Mouse (Mus musculus) neural tube, embryonic 11.5 days (tissue): ENCODE data around the gene Apaf1. TPM values are rescaled to one million over a fixed set of nuclear protein-coding genes. Genes with fewer than 3 reads are reported as not detected.
A peak's percentile ranks its signal among the peaks of the same experiment; 100 is the strongest.

Source experiments
- ATAC-seq: fragments of 200-750 bp; cut with Nextera tagmentation; 2 replicates; pipeline ENCODE4 v1.8.0; 2017; ENCODE audit warnings: moderate number of reproducible peaks, mild to moderate bottlenecking, moderate TSS enrichment, moderate library complexity; ENCODE audit not compliant: insufficient read depth, low FRiP score, low TSS enrichment
- DNase-seq: peaks from one replicate; pipeline ENCODE4 v3.0.0-alpha.2; 2015; ENCODE audit warnings: low spot score
- H3K27ac ChIP-seq: fragments of 300-500 bp; sonication (generic); 2 replicates; pipeline ENCODE4 v1.5.1; 2014; ENCODE audit warnings: low read depth, mild to moderate bottlenecking, low read length
- H3K27me3 ChIP-seq: fragments of 300-500 bp; sonication (generic); 2 replicates; pipeline ENCODE4 v1.6.1; 2014; ENCODE audit warnings: mild to moderate bottlenecking, low read length, mixed read lengths; ENCODE audit not compliant: control insufficient read depth, insufficient read depth
- H3K36me3 ChIP-seq: fragments of 300-500 bp; sonication (generic); 2 replicates; pipeline ENCODE4 v1.6.1; 2014; ENCODE audit warnings: mild to moderate bottlenecking, low read length, moderate library complexity, mixed read lengths; ENCODE audit not compliant: control insufficient read depth, insufficient read depth
- H3K4me1 ChIP-seq: fragments of 300-500 bp; sonication (generic); 2 replicates; pipeline ENCODE4 v1.6.1; 2014; ENCODE audit warnings: low read length, mixed read lengths; ENCODE audit not compliant: control insufficient read depth, insufficient read depth
- H3K4me2 ChIP-seq: fragments of 300-500 bp; sonication (generic); 2 replicates; pipeline ENCODE4 v1.6.1; 2014; ENCODE audit warnings: low read depth, mild to moderate bottlenecking, moderate library complexity
- H3K4me3 ChIP-seq: fragments of 300-500 bp; sonication (generic); 2 replicates; pipeline ENCODE4 v1.5.1; 2014; ENCODE audit warnings: low read depth, low read length
- H3K9ac ChIP-seq: fragments of 300-500 bp; sonication (generic); 2 replicates; pipeline ENCODE4 v1.6.1; 2014; ENCODE audit warnings: mild to moderate bottlenecking, low read length
- H3K9me3 ChIP-seq: fragments of 300-500 bp; sonication (generic); 2 replicates; pipeline ENCODE4 v1.6.1; 2016; ENCODE audit warnings: low read length; ENCODE audit not compliant: control insufficient read depth
- WGBS: fragments of 180-500 bp; shearing (Covaris S2); extraction: QIAGEN DNeasy Blood & Tissue Kit; methylation state at CpG from one replicate; pipeline ENCODE4 v1.1.7; 2014; 5-methylcytosine and 5-hydroxymethylcytosine counted together
- polyA plus RNA-seq: library from polyadenylated mRNA; unstranded; fragments of >200 nt; fragmentation: Nextera tagmentation; extraction: Ambion mirVana; gene quantifications from 2 replicates; pipeline ENCODE4 v1.2.1, GENCODE M21; 2014

Apaf1 gene
- polyA plus RNA-seq, 1 experiment from 2014 or later: 27.4 TPM

DNA sequence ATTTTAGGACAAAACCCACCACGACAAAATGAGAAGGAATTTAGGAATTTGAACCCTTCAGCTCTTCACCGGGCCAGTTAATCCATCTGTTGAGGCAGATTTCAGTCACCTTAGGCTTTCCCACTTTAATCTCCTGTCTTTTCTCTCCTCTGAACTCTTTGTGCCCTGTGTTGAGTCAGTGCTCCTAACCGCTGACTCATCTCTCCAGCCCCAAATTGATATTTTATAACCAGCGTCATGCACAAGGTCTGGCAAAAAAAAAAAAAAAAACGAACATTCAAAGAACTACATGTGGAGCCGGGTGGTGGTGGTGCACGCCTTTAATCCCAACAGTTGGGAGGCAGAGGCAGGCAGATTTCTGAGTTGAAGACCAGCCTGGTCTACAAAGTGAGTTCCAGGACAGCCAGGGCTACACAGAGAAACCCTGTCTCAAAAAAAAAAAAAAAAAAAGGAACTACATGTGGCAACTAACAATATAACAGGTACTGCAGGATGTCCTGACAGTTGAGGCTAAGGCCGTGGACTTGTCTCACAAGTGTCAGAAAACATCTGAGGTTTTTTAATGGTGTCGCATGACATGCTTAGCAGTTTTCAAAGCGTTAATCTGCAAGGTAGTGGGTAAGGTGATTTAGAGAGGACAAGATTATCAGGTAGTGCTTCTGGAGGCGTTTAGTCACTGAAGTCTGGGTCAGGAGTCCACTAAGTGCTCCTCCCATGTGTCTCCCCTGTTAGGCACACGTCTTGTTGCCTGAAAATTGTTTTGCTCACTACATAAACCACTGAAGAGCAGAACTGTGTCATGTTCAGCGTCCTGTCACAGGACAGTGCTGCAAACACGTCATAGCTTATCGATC is 11.9 kb upstream of the Apaf1 start:
- Histone ChIP-seq H3K36me3 (no peaks in the 10 kb centered on the region), H3K4me1 (no peaks in the 10 kb centered on the region), H3K9me3 (no peaks in the 10 kb centered on the region), H3K4me3 (no peak overlapping the region), H3K4me2 (no peak overlapping the region), H3K9ac (no peak overlapping the region), H3K27me3 (no peaks in the 10 kb centered on the region), H3K27ac (no peak overlapping the region)
- ATAC-seq: no peak
- no peak for DNase-seq
- WGBS: 89% methylated on average over 15 of the region's 15 CpGs

GRCm38 (mm10) chr10:91092812-91093211 is 10.2 kb upstream of the Apaf1 start:
- Histone ChIP-seq H3K36me3 (no peaks in the 10 kb centered on the region), H3K4me1 (no peaks in the 10 kb centered on the region), H3K4me2 (no peak overlapping the region), H3K27me3 (no peaks in the 10 kb centered on the region), H3K9ac (no peak overlapping the region), H3K4me3 (no peak overlapping the region), H3K27ac (no peak overlapping the region), H3K9me3 (no peaks in the 10 kb centered on the region)
- DNase-seq (no peak), ATAC-seq (no peak)
- WGBS: 85% methylated on average over 4 of the region's 4 CpGs

- Histone ChIP-seq H3K9me3 (no peaks in the 10 kb centered on the region), H3K27me3 (no peaks in the 10 kb centered on the region), H3K4me2 (peak overlapping the region; percentile 54), H3K9ac (peak overlapping the region; percentile 57), H3K4me3 (peak overlapping the region; percentile 93), H3K27ac (no peak overlapping the region), H3K36me3 (no peaks in the 10 kb centered on the region), H3K4me1 (no peaks in the 10 kb centered on the region)
- DNase-seq: no peak
- ATAC-seq: peak; percentile 0; the same call in 1 of the 2 replicates
- 58% methylated on average over 12 of the region's 12 CpGs for WGBS
Measured at GRCm38 (mm10) chr10:91083393-91083927, 890 bp upstream of the Apaf1 start.

- ATAC-seq: peak; percentile 51
- no peaks in the 10 kb centered on the region for H3K27me3 ChIP-seq
- peak overlapping the region; percentile 68 for H3K4me2 ChIP-seq
- DNase-seq: no peak
- H3K4me1 ChIP-seq: no peaks in the 10 kb centered on the region
- no peaks in the 10 kb centered on the region for H3K9me3 ChIP-seq
- H3K4me3 ChIP-seq: peak overlapping the region; percentile 93
- 2% methylated on average over 27 of the region's 27 CpGs for WGBS
- no peaks in the 10 kb centered on the region; the same call in 1 of the 2 replicates for H3K36me3 ChIP-seq
- H3K9ac ChIP-seq: peak overlapping the region; percentile 84
- H3K27ac ChIP-seq: peak overlapping the region; percentile 86
Measured at GRCm38 (mm10) chr10:91081959-91082507, 537 bp downstream of the Apaf1 start.

DNA sequence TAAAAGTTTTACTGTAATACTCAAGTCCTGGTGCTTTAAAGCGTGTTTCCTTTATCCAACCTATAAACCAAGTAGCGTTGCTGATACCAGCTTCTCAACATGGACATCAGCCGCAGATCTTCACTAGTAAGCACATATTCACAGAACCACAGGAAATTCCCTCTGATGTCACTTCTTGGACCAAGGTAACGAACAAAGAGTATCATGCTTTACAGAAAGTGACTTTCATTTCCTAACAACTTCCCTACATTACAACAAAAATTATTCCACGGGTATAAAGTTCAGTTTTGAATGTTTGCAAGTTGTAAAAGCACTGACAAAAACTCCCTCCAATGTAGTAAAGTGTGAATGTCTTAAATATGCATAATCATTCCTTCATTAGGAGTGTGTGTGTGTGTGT is 2.0 kb downstream of the Apaf1 start:
- no peak overlapping the region for H3K4me2 ChIP-seq
- no peaks in the 10 kb centered on the region for H3K27me3 ChIP-seq
- no peaks in the 10 kb centered on the region; the same call in 1 of the 2 replicates for H3K36me3 ChIP-seq
- H3K9ac ChIP-seq: no peak overlapping the region
- ATAC-seq (no peak), DNase-seq (no peak)
- no peak overlapping the region for H3K27ac ChIP-seq
- H3K4me1 ChIP-seq: no peaks in the 10 kb centered on the region
- H3K9me3 ChIP-seq: no peaks in the 10 kb centered on the region
- no peak overlapping the region for H3K4me3 ChIP-seq
- WGBS: 92% methylated on average over 5 of the region's 5 CpGs

GRCm38 (mm10) chr10:91076667-91077066 is 5.9 kb downstream of the Apaf1 start:
- H3K27ac ChIP-seq: no peak overlapping the region
- no peaks in the 10 kb centered on the region for H3K4me1 ChIP-seq
- WGBS: 94% methylated on average over 2 of the region's 2 CpGs
- DNase-seq (no peak), ATAC-seq (no peak)
- peaks cover 2% of the 10 kb centered on the region; the same call in 1 of the 2 replicates for H3K36me3 ChIP-seq
- no peaks in the 10 kb centered on the region for H3K27me3 ChIP-seq
- no peak overlapping the region for H3K4me3 ChIP-seq
- no peak overlapping the region for H3K4me2 ChIP-seq
- H3K9ac ChIP-seq: no peak overlapping the region
- no peaks in the 10 kb centered on the region for H3K9me3 ChIP-seq

- WGBS: 90% methylated on average over 3 of the region's 3 CpGs
- peaks cover 2% of the 10 kb centered on the region; the same call in 1 of the 2 replicates for H3K36me3 ChIP-seq
- no peak for DNase-seq
Measured at GRCm38 (mm10) chr10:91073345-91073744, 9.2 kb downstream of the Apaf1 start.

DNA sequence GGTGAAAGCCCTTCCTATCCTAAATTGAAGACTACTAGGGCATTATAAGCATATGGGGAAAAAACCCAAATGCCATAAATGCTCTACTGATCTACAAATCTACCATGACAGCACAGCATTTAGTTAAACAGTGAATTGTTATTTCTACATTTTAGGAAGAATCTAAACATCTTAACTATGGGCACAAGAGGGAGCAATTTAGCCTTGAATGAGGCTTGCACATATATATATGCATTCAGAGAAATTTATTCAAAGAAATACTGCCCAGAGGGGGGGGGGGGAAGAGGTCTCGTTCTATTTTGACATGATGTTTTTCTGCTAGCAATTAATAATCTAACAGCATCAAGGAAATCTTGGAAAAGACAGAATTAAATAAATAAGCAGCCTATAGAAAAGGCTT is 10.8 kb downstream of the Apaf1 start:
- no peak for ATAC-seq
- Histone ChIP-seq H3K4me3 (no peak overlapping the region), H3K4me1 (no peaks in the 10 kb centered on the region), H3K4me2 (no peak overlapping the region), H3K9me3 (no peaks in the 10 kb centered on the region), H3K9ac (no peak overlapping the region), H3K36me3 (peaks cover 5% of the 10 kb centered on the region), H3K27me3 (no peaks in the 10 kb centered on the region), H3K27ac (no peak overlapping the region)
- WGBS: 72% methylated on average over 1 of the region's 1 CpGs
- no peak for DNase-seq

More at GRCm38 (mm10) chr10:91073345-91073744, 9.2 kb downstream of the Apaf1 start:
- Histone ChIP-seq H3K4me2 (no peak overlapping the region), H3K27ac (no peak overlapping the region), H3K27me3 (no peaks in the 10 kb centered on the region), H3K9me3 (no peaks in the 10 kb centered on the region), H3K4me3 (no peak overlapping the region), H3K4me1 (no peaks in the 10 kb centered on the region), H3K9ac (no peak overlapping the region)
- no peak for ATAC-seq
